Mouse (Mus musculus) forebrain, postnatal 0 days (tissue): ENCODE measurements around the gene Galnt10. TPM values are rescaled to one million over a fixed set of nuclear protein-coding genes. Genes with fewer than 3 reads are reported as not detected.

Experiments used
- ATAC-seq: fragments of 200-750 bp; cut with Nextera tagmentation; 2 replicates; pipeline ENCODE4 v1.8.0; 2017; ENCODE audit warnings: mild to moderate bottlenecking, moderate library complexity
- DNase-seq: peaks from one replicate; pipeline ENCODE4 v3.0.0-alpha.2; 2015
- H3K27ac ChIP-seq: fragments of 300-500 bp; sonication (generic); 2 replicates; pipeline ENCODE4 v1.5.1; 2014; ENCODE audit warnings: low read depth, mild to moderate bottlenecking, antibody characterized with exemption, low read length, moderate library complexity, mixed read lengths
- H3K27me3 ChIP-seq: fragments of 300-500 bp; sonication (generic); 2 replicates; pipeline ENCODE4 v1.6.1; 2014; ENCODE audit warnings: mild to moderate bottlenecking, low read length, mixed read lengths; ENCODE audit not compliant: insufficient read depth
- H3K36me3 ChIP-seq: fragments of 300-500 bp; sonication (generic); 2 replicates; pipeline ENCODE4 v1.6.1; 2014; ENCODE audit warnings: mild to moderate bottlenecking, moderate library complexity; ENCODE audit not compliant: insufficient read depth
- H3K4me1 ChIP-seq: fragments of 300-500 bp; sonication (generic); 2 replicates; pipeline ENCODE4 v1.6.1; 2014; ENCODE audit warnings: antibody characterized with exemption; ENCODE audit not compliant: insufficient read depth
- H3K4me2 ChIP-seq: fragments of 300-500 bp; sonication (generic); 2 replicates; pipeline ENCODE4 v1.6.1; 2014; ENCODE audit warnings: low read depth, mild to moderate bottlenecking, moderate library complexity
- H3K4me3 ChIP-seq: fragments of 300-500 bp; sonication (generic); 2 replicates; pipeline ENCODE4 v1.5.1; 2014; ENCODE audit warnings: low read depth, low read length, mixed read lengths
- H3K9ac ChIP-seq: fragments of 300-500 bp; sonication (generic); 2 replicates; pipeline ENCODE4 v1.6.1; 2014; ENCODE audit warnings: mild to moderate bottlenecking
- H3K9me3 ChIP-seq: fragments of 300-500 bp; sonication (generic); 2 replicates; pipeline ENCODE4 v1.6.1; 2016; ENCODE audit warnings: low read length
- CTCF ChIP-seq: sonication (generic); IDR thresholded peaks from 2 replicates; pipeline ENCODE4 v1.5.1; 2016; ENCODE audit warnings: antibody characterized with exemption, control low read depth, low read depth
- WGBS: fragments of 180-500 bp; shearing (Covaris S2); extraction: QIAGEN DNeasy Blood & Tissue Kit; methylation state at CpG from one replicate; pipeline ENCODE4 v1.1.7; 2014; 5-methylcytosine and 5-hydroxymethylcytosine counted together
- polyA plus RNA-seq: library from polyadenylated mRNA; unstranded; fragments of >200 nt; fragmentation: Nextera tagmentation; extraction: Ambion mirVana; gene quantifications from 2 replicates; pipeline ENCODE4 v1.2.1, GENCODE M21; 2015
- total RNA-seq: library from RNA; depleted of rRNA; stranded (reverse); fragments of >200 nt; gene quantifications from 2 replicates; pipeline ENCODE4 v1.2.3, GENCODE M21; 2014

Galnt10 gene
- total and polyA plus RNA-seq, 2 experiments from 2014 or later: 9.5 to 20.7 TPM

- ATAC-seq (no peak), DNase-seq (no peak)
- Histone ChIP-seq H3K27me3 (no peaks in the 10 kb centered on the region), H3K9ac (no peak overlapping the region), H3K36me3 (no peaks in the 10 kb centered on the region), H3K4me3 (no peak overlapping the region), H3K9me3 (no peaks in the 10 kb centered on the region), H3K27ac (no peak overlapping the region), H3K4me2 (no peak overlapping the region), H3K4me1 (no peaks in the 10 kb centered on the region)
- WGBS: 82% methylated on average over 3 of the region's 3 CpGs
- no peak for TF ChIP-seq CTCF
Observed at GRCm38 (mm10) chr11:57621472-57621871, 23.8 kb upstream of the Galnt10 start.

- Histone ChIP-seq H3K36me3 (no peaks in the 10 kb centered on the region), H3K9ac (no peak overlapping the region), H3K4me1 (no peaks in the 10 kb centered on the region), H3K27me3 (no peaks in the 10 kb centered on the region), H3K4me2 (no peak overlapping the region), H3K4me3 (no peak overlapping the region), H3K27ac (no peak overlapping the region), H3K9me3 (no peaks in the 10 kb centered on the region)
- ATAC-seq (no peak), DNase-seq (no peak)
- no peak for TF ChIP-seq CTCF
Observed at GRCm38 (mm10) chr11:57621876-57622275, 23.4 kb upstream of the Galnt10 start.

- ATAC-seq: peak; percentile 72
- 42% methylated on average over 5 of the region's 5 CpGs for WGBS
- no peak for TF ChIP-seq CTCF
- H3K4me1 ChIP-seq: no peaks in the 10 kb centered on the region
- peak; percentile 61 for DNase-seq
- H3K4me2 ChIP-seq: no peak overlapping the region
- no peak overlapping the region for H3K4me3 ChIP-seq
- H3K27ac ChIP-seq: 0 out of 2 replicates have a peak overlapping the region, but pooled peaks have one; percentile 23
- no peaks in the 10 kb centered on the region for H3K27me3 ChIP-seq
- H3K36me3 ChIP-seq: no peaks in the 10 kb centered on the region
- no peak overlapping the region for H3K9ac ChIP-seq
- no peaks in the 10 kb centered on the region for H3K9me3 ChIP-seq
Observed at GRCm38 (mm10) chr11:57624490-57624893, 20.8 kb upstream of the Galnt10 start.

GRCm38 (mm10) chr11:57625465-57625864 is 19.8 kb upstream of the Galnt10 start:
- Histone ChIP-seq H3K9ac (no peak overlapping the region), H3K27me3 (no peaks in the 10 kb centered on the region), H3K9me3 (no peaks in the 10 kb centered on the region), H3K4me3 (no peak overlapping the region), H3K27ac (no peak overlapping the region), H3K4me1 (no peaks in the 10 kb centered on the region), H3K4me2 (no peak overlapping the region), H3K36me3 (no peaks in the 10 kb centered on the region)
- DNase-seq (no peak), ATAC-seq (no peak)
- no peak for TF ChIP-seq CTCF

GRCm38 (mm10) chr11:57627086-57627735 is 18.0 kb upstream of the Galnt10 start:
- no peak overlapping the region for H3K9ac ChIP-seq
- TF ChIP-seq CTCF: peak; percentile 51
- no peak overlapping the region for H3K4me3 ChIP-seq
- no peaks in the 10 kb centered on the region for H3K36me3 ChIP-seq
- no peaks in the 10 kb centered on the region for H3K4me1 ChIP-seq
- H3K9me3 ChIP-seq: no peaks in the 10 kb centered on the region
- H3K4me2 ChIP-seq: no peak overlapping the region
- WGBS: 42% methylated on average over 9 of the region's 9 CpGs
- H3K27me3 ChIP-seq: no peaks in the 10 kb centered on the region
- no peak overlapping the region for H3K27ac ChIP-seq
- ATAC-seq (no peak), DNase-seq (no peak)

- no peaks in the 10 kb centered on the region for H3K4me1 ChIP-seq
- no peak overlapping the region for H3K4me2 ChIP-seq
- ATAC-seq (no peak), DNase-seq (no peak)
- H3K27me3 ChIP-seq: no peaks in the 10 kb centered on the region
- WGBS: 71% methylated on average over 7 of the region's 7 CpGs
- H3K9me3 ChIP-seq: no peaks in the 10 kb centered on the region
- TF ChIP-seq CTCF: no peak
- H3K9ac ChIP-seq: no peak overlapping the region
- H3K36me3 ChIP-seq: no peaks in the 10 kb centered on the region
- no peak overlapping the region for H3K4me3 ChIP-seq
- no peak overlapping the region for H3K27ac ChIP-seq
Observed at GRCm38 (mm10) chr11:57631805-57632485, 13.3 kb upstream of the Galnt10 start.

GRCm38 (mm10) chr11:57633006-57633405 is 12.2 kb upstream of the Galnt10 start:
- no peak overlapping the region for H3K4me3 ChIP-seq
- H3K4me2 ChIP-seq: no peak overlapping the region
- no peak overlapping the region for H3K9ac ChIP-seq
- H3K36me3 ChIP-seq: no peaks in the 10 kb centered on the region
- H3K4me1 ChIP-seq: no peaks in the 10 kb centered on the region
- no peaks in the 10 kb centered on the region for H3K27me3 ChIP-seq
- WGBS: 91% methylated on average over 2 of the region's 2 CpGs
- no peak for ATAC-seq
- TF ChIP-seq CTCF: no peak
- no peak overlapping the region for H3K27ac ChIP-seq
- no peak for DNase-seq
- H3K9me3 ChIP-seq: no peaks in the 10 kb centered on the region
